ENCODE assay signal across 27 mouse cellular contexts in genomic region chr9:112095198-112095597, GRCm38 (mm10).
"Had no signal": no experiment of that assay in that cellular context is flagged by ENCODE, and none has a peak within 500 bp of the region (broad histone marks: within the 10 kb centered on the region; RNA-seq: fewer than 3 reads in every experiment).

No protein-coding gene starts in this region.

- H3K27ac ChIP-seq: gastrocnemius, adult 2 months; heart, adult 2 months; heart, embryonic 10.5 days; hindbrain, embryonic 10.5 days; hindbrain, embryonic 12.5 days; hindbrain, embryonic 14.5 days; intestine, embryonic 15.5 days; left cerebral cortex, adult 2 months; limb, embryonic 10.5 days; limb, embryonic 12.5 days; liver, embryonic 13.5 days had no signal

- H3K36me3 ChIP-seq: heart, embryonic 10.5 days; heart, embryonic 12.5 days; hindbrain, embryonic 10.5 days; hindbrain, embryonic 12.5 days; intestine, embryonic 15.5 days; limb, embryonic 10.5 days; limb, embryonic 12.5 days; liver, embryonic 13.5 days had no signal

- DNase-seq: gastrocnemius, adult 2 months; gastrocnemius, postnatal 10 days; gastrocnemius, postnatal 25 days; heart, adult 2 months; heart, postnatal 10 days; heart, postnatal 4 days; kidney, adult 18-20 months; kidney, adult 8-10 months; kidney, postnatal 10 days; kidney, postnatal 25 days; kidney, postnatal 4 days; layer of hippocampus, adult 9-11 months; liver; liver, embryonic 13.5 days had no signal

- H3K4me3 ChIP-seq: gastrocnemius, adult 2 months; heart, adult 2 months; heart, embryonic 10.5 days; heart, embryonic 12.5 days; hindbrain, embryonic 10.5 days; hindbrain, embryonic 12.5 days; intestine, embryonic 15.5 days; left cerebral cortex, adult 2 months; limb, embryonic 10.5 days; limb, embryonic 12.5 days; liver, embryonic 13.5 days had no signal

- H3K9me3 ChIP-seq: heart, embryonic 10.5 days; hindbrain, embryonic 10.5 days; hindbrain, embryonic 12.5 days; intestine, embryonic 15.5 days; limb, embryonic 10.5 days; limb, embryonic 12.5 days; liver, embryonic 13.5 days had no signal

- H3K9ac ChIP-seq: heart, embryonic 12.5 days; hindbrain, embryonic 12.5 days; hindbrain, embryonic 14.5 days; intestine, embryonic 15.5 days; limb, embryonic 12.5 days; liver, embryonic 13.5 days had no signal

- H3K4me1 ChIP-seq: heart, embryonic 10.5 days; heart, embryonic 12.5 days; hindbrain, embryonic 10.5 days; hindbrain, embryonic 12.5 days; intestine, embryonic 15.5 days; limb, embryonic 10.5 days; limb, embryonic 12.5 days; liver, embryonic 13.5 days had no signal

- ATAC-seq: hindbrain, embryonic 16.5 days; inflammation-experienced regulatory T-cells, adult 6 months; intestine, embryonic 15.5 days; intestine, postnatal 0 days had no signal

- H3K4me2 ChIP-seq: heart, embryonic 12.5 days; hindbrain, embryonic 12.5 days; hindbrain, embryonic 14.5 days; intestine, embryonic 15.5 days; limb, embryonic 12.5 days; liver, embryonic 11.5 days; liver, embryonic 13.5 days had no signal

- H3K27me3 ChIP-seq: heart, embryonic 12.5 days; hindbrain, embryonic 12.5 days; intestine, embryonic 15.5 days; limb, embryonic 12.5 days; liver, embryonic 13.5 days had no signal
